Mouse (Mus musculus): ENCODE data around the gene Slc25a39. TPM values are rescaled to one million over a fixed set of nuclear protein-coding genes. Genes with fewer than 3 reads are reported as not detected.
A peak's percentile ranks its signal among the peaks of the same experiment; 100 is the strongest.

The Slc25a39 gene
- polyA plus RNA-seq, 1 experiment from 2014 or later = 266 TPM

- WGBS = 84% methylated on average over 18 of the region's 18 CpGs
- 0 out of 2 replicates have a peak overlapping the region, but pooled peaks have one; percentile 75 for H3K4me2 ChIP-seq (ENCODE audit: low read length)
- ATAC-seq (ENCODE audit: insufficient number of reproducible peaks, insufficient read depth, low FRiP score, low read depth) = no peak
- peaks cover 21% of the 10 kb centered on the region for H3K27me3 ChIP-seq (ENCODE audit: control insufficient read depth, insufficient read depth, low read length)
- H3K27ac ChIP-seq (replicated peaks in 1 of 2; ENCODE audit: control insufficient read depth in 1 of 2, insufficient read depth in 1 of 2, low read depth in 2 of 2, low read length in 2 of 2) = no peak overlapping the region
- no peak overlapping the region; the same call in 1 of the 2 replicates for H3K9ac ChIP-seq (ENCODE audit: low read length)
- H3K9me3 ChIP-seq (ENCODE audit: control insufficient read depth, low read length) = no peaks in the 10 kb centered on the region
- H3K36me3 ChIP-seq (ENCODE audit: control insufficient read depth, insufficient read depth, low read length) = peaks cover 41% of the 10 kb centered on the region
- no peak overlapping the region for H3K4me3 ChIP-seq (ENCODE audit: control insufficient read depth in 1 of 2, insufficient read depth in 1 of 2, low read depth in 1 of 2, low read length in 2 of 2)
- H3K4me1 ChIP-seq (ENCODE audit: control insufficient read depth in 2 of 2, insufficient read depth in 2 of 2, low read length in 2 of 2) = peaks cover 13 to 24% of the 10 kb centered on the region in 2 experiments
Measured at GRCm38 (mm10) chr11:102404161-102405010, 3.4 kb downstream of the Slc25a39 start.

- no peak overlapping the region for H3K27ac ChIP-seq (replicated peaks in 1 of 2; ENCODE audit: control insufficient read depth in 1 of 2, insufficient read depth in 1 of 2, low read depth in 2 of 2, low read length in 2 of 2)
- no peaks in the 10 kb centered on the region for H3K9me3 ChIP-seq (ENCODE audit: control insufficient read depth, low read length)
- peaks cover 28% of the 10 kb centered on the region for H3K27me3 ChIP-seq (ENCODE audit: control insufficient read depth, insufficient read depth, low read length)
- H3K9ac ChIP-seq (ENCODE audit: low read length) = no peak overlapping the region
- H3K4me2 ChIP-seq (ENCODE audit: low read length) = no peak overlapping the region
- peaks cover 41% of the 10 kb centered on the region for H3K36me3 ChIP-seq (ENCODE audit: control insufficient read depth, insufficient read depth, low read length)
- 93% methylated on average over 11 of the region's 11 CpGs for WGBS
- H3K4me3 ChIP-seq (ENCODE audit: control insufficient read depth in 1 of 2, insufficient read depth in 1 of 2, low read depth in 1 of 2, low read length in 2 of 2) = no peak overlapping the region
- no peak for ATAC-seq (ENCODE audit: insufficient number of reproducible peaks, insufficient read depth, low FRiP score, low read depth)
- peaks cover 13 to 23% of the 10 kb centered on the region in 2 experiments for H3K4me1 ChIP-seq (ENCODE audit: control insufficient read depth in 2 of 2, insufficient read depth in 2 of 2, low read length in 2 of 2)
Measured at GRCm38 (mm10) chr11:102403657-102404056, 4.1 kb downstream of the Slc25a39 start.

GRCm38 (mm10) chr11:102401898-102402500 lies 5.7 kb downstream of the Slc25a39 start:
- H3K27me3 ChIP-seq (ENCODE audit: control insufficient read depth, insufficient read depth, low read length) = peaks cover 41% of the 10 kb centered on the region
- WGBS = 50% methylated on average over 12 of the region's 12 CpGs

GRCm38 (mm10) chr11:102400513-102401084 lies 7.1 kb downstream of the Slc25a39 start:
- Histone ChIP-seq H3K4me1 (ENCODE audit: control insufficient read depth in 2 of 2, insufficient read depth in 2 of 2, low read length in 2 of 2) (peaks cover 4 to 13% of the 10 kb centered on the region in 2 experiments; a peak in 3 of 4 replicates), H3K4me2 (ENCODE audit: low read length) (no peak overlapping the region), H3K9me3 (ENCODE audit: control insufficient read depth, low read length) (no peaks in the 10 kb centered on the region), H3K27me3 (ENCODE audit: control insufficient read depth, insufficient read depth, low read length) (peaks cover 52% of the 10 kb centered on the region), H3K4me3 (ENCODE audit: control insufficient read depth in 1 of 2, insufficient read depth in 1 of 2, low read depth in 1 of 2, low read length in 2 of 2) (no peak overlapping the region), H3K9ac (ENCODE audit: low read length) (no peak overlapping the region), H3K27ac (replicated peaks in 1 of 2; ENCODE audit: control insufficient read depth in 1 of 2, insufficient read depth in 1 of 2, low read depth in 2 of 2, low read length in 2 of 2) (no peak overlapping the region), H3K36me3 (ENCODE audit: control insufficient read depth, insufficient read depth, low read length) (peaks cover 36% of the 10 kb centered on the region)
- WGBS = 17% methylated on average over 12 of the region's 12 CpGs
- ATAC-seq (ENCODE audit: insufficient number of reproducible peaks, insufficient read depth, low FRiP score, low read depth) = no peak

More at GRCm38 (mm10) chr11:102401898-102402500, 5.7 kb downstream of the Slc25a39 start:
- no peak overlapping the region for H3K27ac ChIP-seq (replicated peaks in 1 of 2; ENCODE audit: control insufficient read depth in 1 of 2, insufficient read depth in 1 of 2, low read depth in 2 of 2, low read length in 2 of 2)
- ATAC-seq (ENCODE audit: insufficient number of reproducible peaks, insufficient read depth, low FRiP score, low read depth) = no peak
- peaks cover 41% of the 10 kb centered on the region for H3K36me3 ChIP-seq (ENCODE audit: control insufficient read depth, insufficient read depth, low read length)
- no peak overlapping the region for H3K4me3 ChIP-seq (ENCODE audit: control insufficient read depth in 1 of 2, insufficient read depth in 1 of 2, low read depth in 1 of 2, low read length in 2 of 2)
- peaks cover 13 to 23% of the 10 kb centered on the region in 2 experiments for H3K4me1 ChIP-seq (ENCODE audit: control insufficient read depth in 2 of 2, insufficient read depth in 2 of 2, low read length in 2 of 2)
- no peaks in the 10 kb centered on the region for H3K9me3 ChIP-seq (ENCODE audit: control insufficient read depth, low read length)
- no peak overlapping the region for H3K4me2 ChIP-seq (ENCODE audit: low read length)
- no peak overlapping the region for H3K9ac ChIP-seq (ENCODE audit: low read length)

GRCm38 (mm10) chr11:102399610-102400072 lies 8.1 kb downstream of the Slc25a39 start:
- ATAC-seq (ENCODE audit: insufficient number of reproducible peaks, insufficient read depth, low FRiP score, low read depth) = no peak
- Histone ChIP-seq H3K27ac (replicated peaks in 1 of 2; ENCODE audit: control insufficient read depth in 1 of 2, insufficient read depth in 1 of 2, low read depth in 2 of 2, low read length in 2 of 2) (no peak overlapping the region), H3K36me3 (ENCODE audit: control insufficient read depth, insufficient read depth, low read length) (peaks cover 26% of the 10 kb centered on the region), H3K4me3 (ENCODE audit: control insufficient read depth in 1 of 2, insufficient read depth in 1 of 2, low read depth in 1 of 2, low read length in 2 of 2) (peak overlapping the region; percentile 1 to 34; a peak in 2 of 4 replicates), H3K9me3 (ENCODE audit: control insufficient read depth, low read length) (no peaks in the 10 kb centered on the region), H3K4me1 (ENCODE audit: control insufficient read depth in 2 of 2, insufficient read depth in 2 of 2, low read length in 2 of 2) (peaks cover 0 to 5% of the 10 kb centered on the region in 2 experiments; a peak in 2 of 4 replicates), H3K4me2 (ENCODE audit: low read length) (peak overlapping the region; percentile 56), H3K9ac (ENCODE audit: low read length) (peak overlapping the region; percentile 38; the same call in 1 of the 2 replicates), H3K27me3 (ENCODE audit: control insufficient read depth, insufficient read depth, low read length) (peaks cover 62% of the 10 kb centered on the region)
- WGBS = 2% methylated on average over 30 of the region's 34 CpGs

DNA sequence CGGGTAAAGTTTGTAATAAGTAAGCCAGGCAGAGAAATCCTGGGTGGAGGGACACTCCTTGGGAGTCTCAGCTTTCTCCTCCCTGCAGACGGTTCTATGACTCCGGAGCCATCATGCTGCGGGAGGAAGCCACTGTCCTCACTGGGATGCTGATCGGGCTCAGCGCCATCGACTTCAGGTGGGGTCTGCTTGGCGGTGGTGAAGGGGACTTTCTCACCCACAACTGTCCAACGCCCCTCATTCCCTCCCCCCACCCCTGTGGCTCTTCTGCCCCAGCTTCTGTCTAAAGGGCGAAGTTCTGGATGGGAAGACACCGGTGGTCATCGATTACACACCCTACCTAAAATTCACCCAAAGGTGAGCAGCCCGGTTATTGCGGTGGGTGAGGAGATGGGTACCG lies 8.6 kb downstream of the Slc25a39 start:
- Histone ChIP-seq H3K36me3 (ENCODE audit: control insufficient read depth, insufficient read depth, low read length) (peaks cover 21% of the 10 kb centered on the region), H3K27me3 (ENCODE audit: control insufficient read depth, insufficient read depth, low read length) (peaks cover 63% of the 10 kb centered on the region), H3K9me3 (ENCODE audit: control insufficient read depth, low read length) (no peaks in the 10 kb centered on the region), H3K27ac (replicated peaks in 1 of 2; ENCODE audit: control insufficient read depth in 1 of 2, insufficient read depth in 1 of 2, low read depth in 2 of 2, low read length in 2 of 2) (no peak overlapping the region), H3K4me2 (ENCODE audit: low read length) (peak overlapping the region; percentile 56; the same call in 1 of the 2 replicates), H3K4me3 (ENCODE audit: control insufficient read depth in 1 of 2, insufficient read depth in 1 of 2, low read depth in 1 of 2, low read length in 2 of 2) (no peak overlapping the region), H3K4me1 (ENCODE audit: control insufficient read depth in 2 of 2, insufficient read depth in 2 of 2, low read length in 2 of 2) (peaks cover 0 to 6% of the 10 kb centered on the region in 2 experiments; a peak in 3 of 4 replicates), H3K9ac (ENCODE audit: low read length) (no peak overlapping the region)
- 17% methylated on average over 15 of the region's 15 CpGs for WGBS
- no peak for ATAC-seq (ENCODE audit: insufficient number of reproducible peaks, insufficient read depth, low FRiP score, low read depth)

DNA sequence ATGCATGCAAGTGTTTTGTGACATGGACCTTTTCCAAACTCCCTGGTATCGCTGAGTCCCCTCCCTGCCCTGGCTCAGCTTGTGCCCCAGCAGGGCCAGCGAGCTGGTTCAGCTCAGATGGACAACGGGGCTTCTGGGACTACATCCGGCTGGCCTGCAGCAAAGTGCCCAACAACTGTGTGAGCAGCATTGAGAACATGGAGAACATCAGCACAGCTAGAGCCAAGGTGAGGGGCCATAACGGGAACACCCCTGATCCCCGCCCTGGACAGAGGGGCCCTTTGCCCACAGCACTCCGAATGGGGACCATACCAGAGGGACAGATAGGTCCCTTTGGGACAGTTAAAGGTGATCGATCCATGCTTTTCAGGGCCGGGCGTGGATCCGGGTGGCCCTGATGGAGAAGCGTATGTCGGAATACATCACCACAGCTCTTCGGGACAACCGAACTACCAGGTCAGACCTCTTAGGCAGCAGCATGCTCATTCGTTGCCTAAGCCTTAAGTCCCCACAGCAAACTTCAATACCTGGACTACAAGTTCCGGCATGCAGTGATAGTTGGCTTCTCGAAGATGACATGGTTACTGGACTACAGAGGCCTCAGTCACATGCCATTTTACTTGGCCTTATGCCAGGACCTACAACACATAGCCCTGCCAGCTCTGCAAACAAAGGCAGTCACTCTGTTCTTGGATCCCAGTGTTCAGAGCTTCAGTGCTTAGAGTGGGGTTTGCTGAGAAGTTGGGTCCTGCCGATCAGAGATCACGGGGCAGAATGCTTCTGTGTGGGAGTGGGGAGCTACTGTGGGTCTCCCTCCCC lies 9.5 kb downstream of the Slc25a39 start:
- Histone ChIP-seq H3K9me3 (ENCODE audit: control insufficient read depth, low read length) (no peaks in the 10 kb centered on the region), H3K27ac (replicated peaks in 1 of 2; ENCODE audit: control insufficient read depth in 1 of 2, insufficient read depth in 1 of 2, low read depth in 2 of 2, low read length in 2 of 2) (no peak overlapping the region), H3K36me3 (ENCODE audit: control insufficient read depth, insufficient read depth, low read length) (peaks cover 12% of the 10 kb centered on the region), H3K27me3 (ENCODE audit: control insufficient read depth, insufficient read depth, low read length) (peaks cover 63% of the 10 kb centered on the region), H3K4me1 (ENCODE audit: control insufficient read depth in 2 of 2, insufficient read depth in 2 of 2, low read length in 2 of 2) (peaks cover 4 to 14% of the 10 kb centered on the region in 2 experiments; a peak in 3 of 4 replicates), H3K4me3 (ENCODE audit: control insufficient read depth in 1 of 2, insufficient read depth in 1 of 2, low read depth in 1 of 2, low read length in 2 of 2) (no peak overlapping the region), H3K4me2 (ENCODE audit: low read length) (no peak overlapping the region), H3K9ac (ENCODE audit: low read length) (no peak overlapping the region)
- no peak for ATAC-seq (ENCODE audit: insufficient number of reproducible peaks, insufficient read depth, low FRiP score, low read depth)
- 70% methylated on average over 20 of the region's 20 CpGs for WGBS
